Mouse (Mus musculus) MEL (cell line): ENCODE results near the gene Gadd45a. TPM values are rescaled to one million over a fixed set of nuclear protein-coding genes. Genes with fewer than 3 reads are reported as not detected.

Source experiments
- DNase-seq: peaks from one replicate; pipeline ENCODE4 v3.0.0; 2011; ENCODE audit warnings: low read depth, low spot score
- H3K27ac ChIP-seq: 2 replicates; pipeline ENCODE4 v1.5.1; 2012; ENCODE audit warnings: low read depth, mild to moderate bottlenecking, control low read depth, low read length, moderate library complexity; ENCODE audit not compliant: control insufficient read depth
- H3K27me3 ChIP-seq, 2 experiments: fragments of 150-350 bp in 1 of 2; sonication (generic) in 1 of 2; 2 replicates each; pipeline ENCODE4 v1.6.1; 2012; ENCODE audit warnings: low read length in 2 of 2, mild to moderate bottlenecking in 2 of 2, improper control_type of control experiment in 1 of 2, moderate library complexity in 1 of 2; ENCODE audit not compliant: insufficient read depth in 2 of 2, control insufficient read depth in 1 of 2
- H3K36me3 ChIP-seq, 2 experiments: 2 replicates each; pipeline ENCODE4 v1.6.1; 2012 to 2014; ENCODE audit warnings: low read length in 2 of 2, improper control_type of control experiment in 1 of 2, inconsistent platforms in 1 of 2, mild to moderate bottlenecking in 1 of 2; ENCODE audit not compliant: insufficient read depth in 2 of 2, control insufficient read depth in 1 of 2
- H3K4me1 ChIP-seq, 2 experiments: fragments of 150-350 bp in 1 of 2; sonication (generic) in 1 of 2; 2 replicates each; pipeline ENCODE4 v1.6.1; 2012; ENCODE audit warnings: low read length in 2 of 2, improper control_type of control experiment in 1 of 2, mild to moderate bottlenecking in 1 of 2; ENCODE audit not compliant: insufficient read depth in 2 of 2, control insufficient read depth in 1 of 2
- H3K4me3 ChIP-seq, 2 experiments: fragments of 150-350 bp in 1 of 2; sonication (generic) in 1 of 2; 2 replicates each; pipeline ENCODE4 v1.5.1; 2012; ENCODE audit warnings: low read depth in 2 of 2, low read length in 2 of 2, mild to moderate bottlenecking in 2 of 2, moderate library complexity in 2 of 2, control low read depth in 1 of 2, improper control_type of control experiment in 1 of 2; ENCODE audit not compliant: control insufficient read depth in 1 of 2, insufficient read depth in 1 of 2
- H3K79me2 ChIP-seq: 2 replicates; pipeline ENCODE4 v1.6.1; 2012; ENCODE audit warnings: mild to moderate bottlenecking, low read length, moderate library complexity; ENCODE audit not compliant: control insufficient read depth, poor library complexity, insufficient read depth
- H3K9ac ChIP-seq: 2 replicates; pipeline ENCODE4 v1.6.1; 2012; ENCODE audit warnings: low read depth, mild to moderate bottlenecking, control low read depth, low read length, moderate library complexity; ENCODE audit not compliant: control insufficient read depth, poor library complexity, severe bottlenecking
- H3K9me3 ChIP-seq: fragments of 150-350 bp; sonication (generic); replicated peaks from 2 replicates; pipeline ENCODE4 v1.6.1; 2012; ENCODE audit warnings: mild to moderate bottlenecking, low read length, improper control_type of control experiment, moderate library complexity; ENCODE audit not compliant: insufficient read depth
- CHD1 ChIP-seq: IDR thresholded peaks from 2 replicates; pipeline ENCODE4 v1.6.1; 2012; ENCODE audit warnings: low read depth, mild to moderate bottlenecking, inconsistent platforms, low read length, improper control_type of control experiment
- CHD2 ChIP-seq: IDR thresholded peaks from 2 replicates; pipeline ENCODE4 v1.6.1; 2011; ENCODE audit warnings: low read length, improper control_type of control experiment
- CTCF ChIP-seq, 3 experiments: IDR thresholded peaks in 2 of 3; conservative IDR thresholded peaks in 1 of 3; 2 replicates each; pipeline ENCODE4 v1.5.1; 2011 to 2012; ENCODE audit warnings: low read length in 3 of 3, low read depth in 2 of 3, mild to moderate bottlenecking in 2 of 3, improper control_type of control experiment in 1 of 3, inconsistent platforms in 1 of 3, mixed read lengths in 1 of 3, moderate library complexity in 1 of 3; ENCODE audit not compliant: control insufficient read depth in 1 of 3, insufficient read depth in 1 of 3, poor library complexity in 1 of 3, severe bottlenecking in 1 of 3
- E2F4 ChIP-seq: IDR thresholded peaks from 2 replicates; pipeline ENCODE4 v1.6.1; 2011; ENCODE audit warnings: low read depth, low read length, improper control_type of control experiment, borderline replicate concordance
- GABPA ChIP-seq: IDR thresholded peaks from 2 replicates; pipeline ENCODE4 v1.6.1; 2012; ENCODE audit warnings: low read depth, mild to moderate bottlenecking, inconsistent platforms, low read length, improper control_type of control experiment, moderate library complexity
- JUND ChIP-seq: IDR thresholded peaks from 2 replicates; pipeline ENCODE4 v1.6.1; 2011; ENCODE audit warnings: low read depth, mild to moderate bottlenecking, improper control_type of control experiment, low read length
- MAFK ChIP-seq: IDR thresholded peaks from 2 replicates; pipeline ENCODE4 v1.6.1; 2011; ENCODE audit warnings: low read depth, mild to moderate bottlenecking, low read length, improper control_type of control experiment, borderline replicate concordance
- MAX ChIP-seq: IDR thresholded peaks from 2 replicates; pipeline ENCODE4 v1.6.1; 2011; ENCODE audit warnings: low read length, improper control_type of control experiment
- MAZ ChIP-seq: IDR thresholded peaks from 2 replicates; pipeline ENCODE4 v1.6.1; 2012; ENCODE audit warnings: low read depth, mild to moderate bottlenecking, inconsistent platforms, low read length, improper control_type of control experiment
- MEF2A ChIP-seq: IDR thresholded peaks from 2 replicates; pipeline ENCODE4 v1.6.1; 2014; ENCODE audit warnings: low read depth, mild to moderate bottlenecking, inconsistent platforms, low read length, improper control_type of control experiment; ENCODE audit not compliant: poor library complexity, insufficient replicate concordance, severe bottlenecking; ENCODE audit errors: extremely low read depth
- MYC ChIP-seq: IDR thresholded peaks from 2 replicates; pipeline ENCODE4 v1.6.1; 2011; ENCODE audit warnings: low read depth, mild to moderate bottlenecking, low read length, improper control_type of control experiment, moderate library complexity
- POLR2A ChIP-seq, 2 experiments: IDR thresholded peaks; 2 replicates each; pipeline ENCODE4 v1.6.1; 2011 to 2012; ENCODE audit warnings: low read length in 2 of 2, mild to moderate bottlenecking in 2 of 2, control low read depth in 1 of 2, improper control_type of control experiment in 1 of 2, low read depth in 1 of 2, moderate library complexity in 1 of 2; ENCODE audit not compliant: control insufficient read depth in 1 of 2, insufficient read depth in 1 of 2, poor library complexity in 1 of 2
- POLR2AphosphoS2 ChIP-seq: IDR thresholded peaks from 2 replicates; pipeline ENCODE4 v1.6.1; 2011; ENCODE audit warnings: low read length, improper control_type of control experiment
- RCOR1 ChIP-seq: IDR thresholded peaks from 2 replicates; pipeline ENCODE4 v1.6.1; 2012; ENCODE audit warnings: low read depth, mild to moderate bottlenecking, inconsistent platforms, low read length, improper control_type of control experiment
- SIN3A ChIP-seq: IDR thresholded peaks from 2 replicates; pipeline ENCODE4 v1.6.1; 2012; ENCODE audit warnings: low read length, improper control_type of control experiment, inconsistent platforms
- TCF12 ChIP-seq: IDR thresholded peaks from 2 replicates; pipeline ENCODE4 v1.6.1; 2014; ENCODE audit warnings: low read depth, mild to moderate bottlenecking, inconsistent platforms, low read length, improper control_type of control experiment, moderate library complexity
- USF2 ChIP-seq, 2 experiments: IDR thresholded peaks; 2 replicates each; pipeline ENCODE4 v1.6.1; 2011 to 2012; ENCODE audit warnings: improper control_type of control experiment in 2 of 2, low read length in 2 of 2, borderline replicate concordance in 1 of 2, inconsistent platforms in 1 of 2, low read depth in 1 of 2, mild to moderate bottlenecking in 1 of 2; ENCODE audit not compliant: insufficient read depth in 1 of 2
- ZC3H11A ChIP-seq: IDR thresholded peaks from 2 replicates; pipeline ENCODE4 v1.6.1; 2012; ENCODE audit warnings: low read depth, mild to moderate bottlenecking, inconsistent platforms, low read length, improper control_type of control experiment
- ZKSCAN1 ChIP-seq: IDR thresholded peaks from 2 replicates; pipeline ENCODE4 v1.6.1; 2012; ENCODE audit warnings: low read depth, mild to moderate bottlenecking, inconsistent platforms, low read length, improper control_type of control experiment, moderate library complexity
- ZMIZ1 ChIP-seq: IDR thresholded peaks from 2 replicates; pipeline ENCODE4 v1.6.1; 2012; ENCODE audit warnings: low read depth, mild to moderate bottlenecking, inconsistent platforms, low read length, improper control_type of control experiment, moderate library complexity
- ZNF384 ChIP-seq: IDR thresholded peaks from 2 replicates; pipeline ENCODE4 v1.6.1; 2012; ENCODE audit warnings: low read depth, mild to moderate bottlenecking, inconsistent platforms, low read length, improper control_type of control experiment
- polyA plus RNA-seq, 2 experiments: library from polyadenylated mRNA; stranded (reverse) in 1 of 2; unstranded in 1 of 2; fragments of >175 nt in 1 of 2; fragments of >200 nt in 1 of 2; gene quantifications; 2 replicates each; pipeline versions ENCODE4 v1.2.1 to v1.2.4; 2012; ENCODE audit warnings: low replicate concordance in 2 of 2, low read depth in 1 of 2; ENCODE audit not compliant: insufficient read length in 2 of 2, insufficient read depth in 1 of 2, missing spikeins in 1 of 2
- total RNA-seq: library from RNA; depleted of rRNA; stranded (reverse); fragments of 300-350 nt; gene quantifications from 2 replicates; pipeline ENCODE4 v1.2.3, GENCODE M21; 2012

Gene Gadd45a
- total and polyA plus RNA-seq, 3 experiments: 18.1 to 37.4 TPM; not detected in 1

- TF ChIP-seq USF2 (IDR thresholded peaks at IDR 0.05; ENCODE audit: borderline replicate concordance in 1 of 2, insufficient read depth in 1 of 2, low read depth in 1 of 2, low read length in 2 of 2) (no peak), ZMIZ1 (peak; percentile 100), ZC3H11A (no peak), MAZ (peak; percentile 98), CTCF (IDR thresholded peaks at IDR 0.05 in 2 of 3, conservative IDR thresholded peaks at IDR 0.05 in 1 of 3; ENCODE audit: control insufficient read depth in 1 of 3, insufficient read depth in 1 of 3, low read depth in 2 of 3, low read length in 3 of 3, poor library complexity in 1 of 3, severe bottlenecking in 1 of 3) (no peak)
Observed at GRCm38 (mm10) chr6:67036837-67037628, at the start of gene Gadd45a (continued).

DNA sequence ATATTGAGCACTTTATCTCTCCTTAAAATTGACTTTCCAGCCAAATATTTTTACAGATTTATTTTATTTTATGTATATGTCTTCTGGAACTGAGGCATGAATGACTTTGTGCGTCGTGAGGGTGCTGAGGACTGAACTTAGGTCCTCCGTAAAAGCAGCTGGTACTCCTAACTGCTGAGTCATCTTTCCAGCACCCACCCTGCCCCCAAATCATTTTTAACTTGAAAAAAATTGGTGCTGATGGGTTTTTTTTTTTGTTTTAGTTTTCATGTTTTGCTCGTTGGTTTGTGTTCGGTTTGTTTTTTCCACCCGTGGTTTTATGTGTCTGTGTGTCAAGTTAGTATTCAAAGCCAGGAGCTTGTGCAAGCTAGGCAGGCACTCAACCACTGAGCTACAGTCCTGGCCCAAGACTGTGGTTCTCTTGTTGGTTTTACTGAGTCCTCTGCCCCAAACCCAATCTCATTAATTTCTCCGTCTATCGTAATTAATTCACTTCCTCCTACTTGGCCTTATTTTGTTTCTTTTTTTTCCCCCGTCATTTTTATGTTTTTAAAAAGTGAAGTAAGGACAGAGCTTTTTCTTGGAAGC is 48.7 kb upstream of the Gadd45a start:
- H3K27me3 ChIP-seq: no peaks in the 10 kb centered on the region
- DNase-seq: no peak
- H3K9ac ChIP-seq: no peak overlapping the region
- no peak overlapping the region for H3K27ac ChIP-seq
- TF ChIP-seq ZNF384 (no peak), MAFK (no peak), CHD2 (no peak), JUND (no peak), ZMIZ1 (no peak), POLR2A (IDR thresholded peaks at IDR 0.05; ENCODE audit: control insufficient read depth in 1 of 2, insufficient read depth in 1 of 2, low read depth in 1 of 2, low read length in 2 of 2, poor library complexity in 1 of 2) (no peak), MEF2A (no peak), POLR2AphosphoS2 (no peak), ZKSCAN1 (no peak), GABPA (no peak), E2F4 (no peak), USF2 (IDR thresholded peaks at IDR 0.05; ENCODE audit: borderline replicate concordance in 1 of 2, insufficient read depth in 1 of 2, low read depth in 1 of 2, low read length in 2 of 2) (no peak), CHD1 (no peak), RCOR1 (no peak), MYC (no peak), MAX (no peak), TCF12 (no peak), CTCF (IDR thresholded peaks at IDR 0.05 in 2 of 3, conservative IDR thresholded peaks at IDR 0.05 in 1 of 3; ENCODE audit: control insufficient read depth in 1 of 3, insufficient read depth in 1 of 3, low read depth in 2 of 3, low read length in 3 of 3, poor library complexity in 1 of 3, severe bottlenecking in 1 of 3) (no peak), SIN3A (no peak)
- no peaks in the 10 kb centered on the region for H3K9me3 ChIP-seq
- H3K36me3 ChIP-seq: peaks cover 0 to 22% of the 10 kb centered on the region in 2 experiments; a peak in 2 of 4 replicates
- no peaks in the 10 kb centered on the region for H3K79me2 ChIP-seq
- H3K4me3 ChIP-seq: no peak overlapping the region
- H3K4me1 ChIP-seq: peaks cover 6 to 17% of the 10 kb centered on the region in 2 experiments
